Mouse (Mus musculus) kidney, adult 2 months (tissue): ENCODE measurements around the gene Zhx3. TPM values are rescaled to one million over a fixed set of nuclear protein-coding genes. Genes with fewer than 3 reads are reported as not detected.

ENCODE experiments used
- DNase-seq: peaks from one replicate; pipeline ENCODE4 v3.0.0; 2021
- H3K27ac ChIP-seq: fragments of 200-500 bp; 2 replicates; pipeline ENCODE4 v1.5.1; 2012; ENCODE audit warnings: low read depth, low read length, control low read depth, inconsistent platforms; ENCODE audit not compliant: insufficient read depth
- H3K27me3 ChIP-seq: fragments of 200-500 bp; replicated peaks from 2 replicates; pipeline ENCODE4 v1.6.1; 2012; ENCODE audit warnings: mild to moderate bottlenecking, moderate library complexity, low read length, inconsistent platforms; ENCODE audit not compliant: control insufficient read depth, insufficient read depth
- H3K36me3 ChIP-seq: fragments of 200-500 bp; 2 replicates; pipeline ENCODE4 v1.6.1; 2012; ENCODE audit warnings: mild to moderate bottlenecking, moderate library complexity, low read length, inconsistent platforms; ENCODE audit not compliant: control insufficient read depth, insufficient read depth
- H3K4me1 ChIP-seq: fragments of 200-500 bp; 2 replicates; pipeline ENCODE4 v1.6.1; 2011; ENCODE audit warnings: low read length; ENCODE audit not compliant: control insufficient read depth, insufficient read depth
- H3K4me3 ChIP-seq: fragments of 200-500 bp; 2 replicates; pipeline ENCODE4 v1.5.1; 2011; ENCODE audit warnings: mild to moderate bottlenecking, low read depth, low read length, control low read depth; ENCODE audit not compliant: insufficient read depth
- CTCF ChIP-seq: fragments of 200-500 bp; conservative IDR thresholded peaks from 2 replicates; pipeline ENCODE4 v1.5.1; 2011; ENCODE audit warnings: low read depth, mild to moderate bottlenecking, control low read depth, low read length, moderate library complexity, mixed read lengths; ENCODE audit not compliant: insufficient read depth, insufficient read length
- POLR2A ChIP-seq: fragments of 200-500 bp; IDR thresholded peaks from one replicate; pipeline ENCODE4 v1.6.1; 2011; ENCODE audit warnings: low read depth, low read length, control low read depth
- WGBS: fragments of 180-500 bp; shearing (Covaris S2); methylation state at CpG from one replicate; pipeline ENCODE4 v1.1.7; 2018; 5-methylcytosine and 5-hydroxymethylcytosine counted together
- polyA plus RNA-seq: library from polyadenylated mRNA; depleted of rRNA; stranded (reverse); fragments of >200 nt; gene quantifications from 2 replicates; pipeline ENCODE4 v1.2.3, GENCODE M21; 2012

Zhx3 gene
- polyA plus RNA-seq, 1 experiment: 16.9 TPM

GRCm38 (mm10) chr2:160872395-160872794 lies 403 bp downstream of the Zhx3 start:
- under 1% methylated on average over 47 of the region's 47 CpGs for WGBS
- TF ChIP-seq POLR2A (no peak), CTCF (no peak)
- H3K27me3 ChIP-seq: no peaks in the 10 kb centered on the region

GRCm38 (mm10) chr2:160871310-160871709 lies 1.5 kb downstream of the Zhx3 start:
- peaks cover 30% of the 10 kb centered on the region for H3K4me1 ChIP-seq
- H3K4me3 ChIP-seq: peak overlapping the region; percentile 39
- DNase-seq: peak; percentile 77
- peak overlapping the region; percentile 86 for H3K27ac ChIP-seq
- no peaks in the 10 kb centered on the region; the same call in 1 of the 2 replicates for H3K36me3 ChIP-seq
- no peak for TF ChIP-seq CTCF
- TF ChIP-seq POLR2A: no peak
- WGBS: 17% methylated on average over 3 of the region's 3 CpGs
- no peaks in the 10 kb centered on the region for H3K27me3 ChIP-seq

More at GRCm38 (mm10) chr2:160872395-160872794, 403 bp downstream of the Zhx3 start:
- Histone ChIP-seq H3K4me1 (peaks cover 23% of the 10 kb centered on the region), H3K36me3 (no peaks in the 10 kb centered on the region; the same call in 1 of the 2 replicates), H3K27ac (peak overlapping the region; percentile 97), H3K4me3 (peak overlapping the region; percentile 92)
- peak; percentile 79 for DNase-seq

DNA sequence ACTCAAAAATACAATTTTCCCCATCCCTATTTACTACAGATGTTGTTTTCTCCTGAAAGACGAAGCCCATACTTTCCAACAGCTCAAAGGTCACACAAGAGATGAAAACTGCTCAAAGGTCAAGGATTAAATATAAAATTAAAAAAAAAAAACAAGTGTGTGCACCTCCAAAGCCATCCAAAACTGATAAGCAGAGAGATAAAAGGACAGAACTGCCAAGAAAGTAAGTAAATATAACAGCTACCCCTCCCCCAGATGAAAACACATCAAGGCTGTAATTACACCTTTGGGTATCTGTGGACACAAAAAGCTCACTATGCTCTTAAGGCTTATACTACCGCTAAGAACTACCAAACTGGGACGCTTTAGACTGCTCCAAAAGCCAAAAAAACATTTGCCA lies 3.4 kb downstream of the Zhx3 start:
- no peak for DNase-seq
- WGBS: 64% methylated on average over 3 of the region's 3 CpGs
- peaks cover 33% of the 10 kb centered on the region for H3K4me1 ChIP-seq
- H3K36me3 ChIP-seq: no peaks in the 10 kb centered on the region; the same call in 1 of the 2 replicates
- no peak overlapping the region for H3K4me3 ChIP-seq
- TF ChIP-seq POLR2A (no peak), CTCF (no peak)
- H3K27me3 ChIP-seq: no peaks in the 10 kb centered on the region
- H3K27ac ChIP-seq: no peak overlapping the region

GRCm38 (mm10) chr2:160865266-160865665 lies 7.5 kb downstream of the Zhx3 start:
- peaks cover 37% of the 10 kb centered on the region for H3K4me1 ChIP-seq
- H3K36me3 ChIP-seq: no peaks in the 10 kb centered on the region; the same call in 1 of the 2 replicates
- H3K27ac ChIP-seq: no peak overlapping the region
- DNase-seq: no peak
- WGBS: 91% methylated on average over 2 of the region's 2 CpGs
- no peak overlapping the region for H3K4me3 ChIP-seq
- no peaks in the 10 kb centered on the region for H3K27me3 ChIP-seq
- TF ChIP-seq POLR2A (no peak), CTCF (no peak)

DNA sequence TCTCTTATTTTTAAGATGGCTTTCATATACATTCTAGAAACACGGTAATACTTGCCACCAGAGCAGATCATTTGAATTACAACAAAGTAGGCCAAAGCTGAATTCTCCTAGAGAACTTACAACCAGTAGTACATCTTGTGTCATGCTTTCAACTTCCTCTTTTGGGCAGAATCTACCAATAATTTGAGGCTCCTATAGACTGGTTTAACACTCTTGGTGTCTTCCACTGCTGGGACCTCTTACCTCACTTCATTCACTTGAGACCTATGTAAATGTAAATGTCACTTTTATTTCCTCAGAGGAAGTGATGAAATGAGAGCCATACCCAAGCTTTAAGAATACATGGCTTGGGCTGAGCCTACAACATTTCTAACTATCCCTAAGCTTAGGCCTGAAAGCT lies 8.7 kb downstream of the Zhx3 start:
- no peaks in the 10 kb centered on the region; the same call in 1 of the 2 replicates for H3K36me3 ChIP-seq
- peaks cover 42% of the 10 kb centered on the region for H3K4me1 ChIP-seq
- TF ChIP-seq CTCF (no peak), POLR2A (no peak)
- no peak overlapping the region for H3K27ac ChIP-seq
- no peaks in the 10 kb centered on the region for H3K27me3 ChIP-seq
- WGBS: 88% methylated on average over 1 of the region's 1 CpGs
- H3K4me3 ChIP-seq: no peak overlapping the region
- DNase-seq: no peak

DNA sequence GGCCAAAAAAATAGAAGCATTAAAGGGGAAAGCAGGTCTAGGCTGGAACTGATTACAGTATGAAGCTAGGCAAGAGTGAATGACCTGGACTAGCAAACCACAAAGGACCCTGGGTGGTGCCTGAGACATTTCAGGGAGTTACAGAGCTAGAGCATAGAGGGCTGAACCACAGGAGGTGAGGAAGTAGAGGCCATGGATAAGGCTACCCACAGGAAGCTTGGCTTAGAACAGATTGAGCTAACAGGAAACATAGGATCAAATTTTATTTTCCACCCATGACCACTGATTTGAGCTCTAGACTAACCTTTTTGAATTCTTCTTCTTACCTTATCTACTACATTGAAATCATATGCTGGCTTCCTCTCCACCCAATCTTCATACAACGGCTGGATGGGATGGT lies 12.4 kb downstream of the Zhx3 start:
- DNase-seq: no peak
- Histone ChIP-seq H3K27me3 (no peaks in the 10 kb centered on the region), H3K4me1 (peaks cover 31% of the 10 kb centered on the region), H3K4me3 (no peak overlapping the region), H3K36me3 (no peaks in the 10 kb centered on the region), H3K27ac (peak overlapping the region; percentile 3; the same call in 1 of the 2 replicates)
- TF ChIP-seq POLR2A (no peak), CTCF (no peak)
- WGBS: 60% methylated on average over 1 of the region's 1 CpGs

DNA sequence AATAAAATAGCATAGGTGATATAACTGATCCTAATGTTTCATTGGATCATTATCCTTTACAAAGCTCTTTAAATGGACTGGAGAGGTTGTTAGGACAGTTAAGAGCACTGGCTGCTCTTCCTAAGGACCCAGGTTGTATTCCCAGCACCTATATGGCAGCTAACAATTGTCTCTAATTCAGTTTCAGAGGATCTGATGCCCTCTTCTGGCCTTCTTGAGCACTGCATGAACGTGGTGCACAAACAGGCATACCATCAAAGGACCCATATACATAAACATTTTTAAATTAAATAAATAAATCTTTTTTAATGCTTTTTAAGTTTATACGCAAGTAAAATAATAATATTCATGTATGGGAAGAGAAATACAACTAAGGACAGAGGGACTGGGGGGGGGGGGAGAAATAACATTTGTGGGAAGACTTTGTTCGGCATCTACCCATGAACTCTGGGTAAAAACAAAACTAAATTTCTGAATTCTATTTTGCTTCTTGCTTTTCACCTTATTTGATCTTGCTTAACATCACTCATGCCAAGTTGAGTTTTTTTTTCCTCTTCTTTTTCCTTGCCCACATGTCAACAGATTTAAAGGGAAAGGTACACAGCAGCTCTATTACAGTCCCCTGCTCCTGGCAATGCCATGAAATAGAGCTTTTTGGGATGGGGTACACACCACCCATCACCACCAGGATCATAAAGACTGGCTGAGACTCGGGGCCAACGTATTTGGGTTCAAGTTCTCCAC lies 16.3 kb downstream of the Zhx3 start:
- WGBS: 86% methylated on average over 5 of the region's 5 CpGs
- DNase-seq: no peak
- Histone ChIP-seq H3K36me3 (no peaks in the 10 kb centered on the region), H3K4me3 (no peak overlapping the region), H3K27me3 (no peaks in the 10 kb centered on the region), H3K27ac (no peak overlapping the region), H3K4me1 (peaks cover 25% of the 10 kb centered on the region)
- no peak for TF ChIP-seq POLR2A
- 0 out of 2 replicates have a peak, but pooled peaks have one; percentile 7 for TF ChIP-seq CTCF
